Mouse (Mus musculus) heart, embryonic 14.5 days (tissue): ENCODE measurements around the gene Dmp1. TPM values are rescaled to one million over a fixed set of nuclear protein-coding genes. Genes with fewer than 3 reads are reported as not detected.

Source experiments
- ATAC-seq: fragments of 200-750 bp; cut with Nextera tagmentation; 2 replicates; pipeline ENCODE4 v1.8.0; 2017; ENCODE audit warnings: low read depth, moderate TSS enrichment; ENCODE audit not compliant: insufficient number of reproducible peaks, insufficient read depth, low FRiP score
- H3K27ac ChIP-seq, 2 experiments: fragments of 200-500 bp in 1 of 2; fragments of 300-500 bp in 1 of 2; sonication (generic) in 1 of 2; replicated peaks in 1 of 2; 2 replicates each; pipeline ENCODE4 v1.5.1; 2012 to 2014; ENCODE audit warnings: low read depth in 2 of 2, low read length in 2 of 2, control low read depth in 1 of 2, mild to moderate bottlenecking in 1 of 2, mixed read lengths in 1 of 2; ENCODE audit not compliant: control insufficient read depth in 1 of 2, insufficient read depth in 1 of 2
- H3K27me3 ChIP-seq: fragments of 300-500 bp; sonication (generic); 2 replicates; pipeline ENCODE4 v1.6.1; 2014; ENCODE audit warnings: mild to moderate bottlenecking, low read length, control low read depth; ENCODE audit not compliant: control insufficient read depth, insufficient read depth
- H3K36me3 ChIP-seq: fragments of 300-500 bp; sonication (generic); 2 replicates; pipeline ENCODE4 v1.6.1; 2014; ENCODE audit warnings: mild to moderate bottlenecking, control low read depth, low read length, mixed read lengths; ENCODE audit not compliant: control insufficient read depth, insufficient read depth
- H3K4me1 ChIP-seq, 2 experiments: fragments of 200-500 bp in 1 of 2; fragments of 300-500 bp in 1 of 2; sonication (generic) in 1 of 2; 2 replicates each; pipeline ENCODE4 v1.6.1; 2012 to 2014; ENCODE audit warnings: low read length in 2 of 2, control low read depth in 1 of 2, mixed read lengths in 1 of 2; ENCODE audit not compliant: control insufficient read depth in 2 of 2, insufficient read depth in 2 of 2
- H3K4me2 ChIP-seq: fragments of 300-500 bp; sonication (generic); 2 replicates; pipeline ENCODE4 v1.6.1; 2014; ENCODE audit warnings: mild to moderate bottlenecking, low read length
- H3K4me3 ChIP-seq, 2 experiments: fragments of 200-500 bp in 1 of 2; fragments of 300-500 bp in 1 of 2; sonication (generic) in 1 of 2; 2 replicates each; pipeline ENCODE4 v1.5.1; 2012 to 2014; ENCODE audit warnings: low read length in 2 of 2, mild to moderate bottlenecking in 2 of 2, control low read depth in 1 of 2, low read depth in 1 of 2, moderate library complexity in 1 of 2; ENCODE audit not compliant: control insufficient read depth in 1 of 2, insufficient read depth in 1 of 2
- H3K9ac ChIP-seq: fragments of 300-500 bp; sonication (generic); 2 replicates; pipeline ENCODE4 v1.6.1; 2014; ENCODE audit warnings: mild to moderate bottlenecking, low read length
- H3K9me3 ChIP-seq: fragments of 300-500 bp; sonication (generic); 2 replicates; pipeline ENCODE4 v1.6.1; 2016; ENCODE audit warnings: low read length, control low read depth; ENCODE audit not compliant: control insufficient read depth
- WGBS: fragments of 180-500 bp; shearing (Covaris S2); extraction: QIAGEN DNeasy Blood & Tissue Kit; methylation state at CpG from one replicate; pipeline ENCODE4 v1.1.7; 2014; 5-methylcytosine and 5-hydroxymethylcytosine counted together
- polyA plus RNA-seq: library from polyadenylated mRNA; unstranded; fragments of >200 nt; fragmentation: Nextera tagmentation; extraction: Ambion mirVana; gene quantifications from 2 replicates; pipeline ENCODE4 v1.2.1, GENCODE M21; 2014

Dmp1 gene
- polyA plus RNA-seq, result 0.09 TPM in 1 of 2 replicates, not detected in the other

- no peak within 1 kb of the TSS for H3K9ac ChIP-seq
- no peaks in the 10 kb centered on the region for H3K36me3 ChIP-seq
- no peak within 1 kb of the TSS for H3K4me3 ChIP-seq
- H3K27ac ChIP-seq, result no peak within 1 kb of the TSS
- no peaks in the 10 kb centered on the region for H3K4me1 ChIP-seq
- 67% methylated on average over 5 of the region's 5 CpGs for WGBS
- ATAC-seq, result no peak
- H3K27me3 ChIP-seq, result no peaks in the 10 kb centered on the region
- no peaks in the 10 kb centered on the region for H3K9me3 ChIP-seq
- no peak within 1 kb of the TSS for H3K4me2 ChIP-seq
Observed at GRCm38 (mm10) chr5:104202351-104202750, at the start of gene Dmp1. TSS of gene Dmp1 (plus strand) at chr5:104202613.

GRCm38 (mm10) chr5:104157701-104158100, 44.7 kb upstream of the Dmp1 start:
- Histone ChIP-seq H3K27me3 (no peaks in the 10 kb centered on the region), H3K9ac (no peak overlapping the region), H3K4me2 (no peak overlapping the region), H3K27ac (no peak overlapping the region), H3K36me3 (no peaks in the 10 kb centered on the region), H3K4me1 (no peaks in the 10 kb centered on the region), H3K9me3 (no peaks in the 10 kb centered on the region), H3K4me3 (no peak overlapping the region)
- ATAC-seq, result no peak
- 73% methylated on average over 7 of the region's 7 CpGs for WGBS

GRCm38 (mm10) chr5:104158332-104159052, 43.9 kb upstream of the Dmp1 start:
- H3K4me1 ChIP-seq, result no peaks in the 10 kb centered on the region
- H3K9me3 ChIP-seq, result no peaks in the 10 kb centered on the region
- no peak overlapping the region for H3K9ac ChIP-seq
- H3K27ac ChIP-seq, result no peak overlapping the region
- no peak overlapping the region for H3K4me2 ChIP-seq
- no peak overlapping the region for H3K4me3 ChIP-seq
- no peaks in the 10 kb centered on the region for H3K36me3 ChIP-seq
- no peak for ATAC-seq
- 73% methylated on average over 7 of the region's 7 CpGs for WGBS
- H3K27me3 ChIP-seq, result no peaks in the 10 kb centered on the region

GRCm38 (mm10) chr5:104160581-104160980, 41.8 kb upstream of the Dmp1 start:
- H3K9me3 ChIP-seq, result no peaks in the 10 kb centered on the region
- no peaks in the 10 kb centered on the region for H3K27me3 ChIP-seq
- H3K27ac ChIP-seq, result no peak overlapping the region
- H3K36me3 ChIP-seq, result no peaks in the 10 kb centered on the region
- no peak overlapping the region for H3K9ac ChIP-seq
- ATAC-seq, result no peak
- H3K4me3 ChIP-seq, result no peak overlapping the region
- no peak overlapping the region for H3K4me2 ChIP-seq
- 86% methylated on average over 3 of the region's 3 CpGs for WGBS
- no peaks in the 10 kb centered on the region for H3K4me1 ChIP-seq

GRCm38 (mm10) chr5:104161390-104161789, 41.0 kb upstream of the Dmp1 start:
- H3K9ac ChIP-seq, result no peak overlapping the region
- no peak overlapping the region for H3K4me3 ChIP-seq
- H3K4me2 ChIP-seq, result no peak overlapping the region
- H3K36me3 ChIP-seq, result no peaks in the 10 kb centered on the region
- ATAC-seq, result no peak
- no peaks in the 10 kb centered on the region for H3K9me3 ChIP-seq
- WGBS, result 51% methylated on average over 1 of the region's 1 CpGs
- no peak overlapping the region for H3K27ac ChIP-seq
- no peaks in the 10 kb centered on the region for H3K27me3 ChIP-seq
- no peaks in the 10 kb centered on the region for H3K4me1 ChIP-seq

- Histone ChIP-seq H3K27ac (no peak overlapping the region), H3K4me3 (no peak overlapping the region), H3K36me3 (no peaks in the 10 kb centered on the region), H3K4me2 (no peak overlapping the region), H3K27me3 (no peaks in the 10 kb centered on the region), H3K9ac (no peak overlapping the region), H3K9me3 (no peaks in the 10 kb centered on the region), H3K4me1 (no peaks in the 10 kb centered on the region)
- 72% methylated on average over 4 of the region's 4 CpGs for WGBS
- no peak for ATAC-seq
Observed at GRCm38 (mm10) chr5:104163536-104163935, 38.9 kb upstream of the Dmp1 start.

- H3K4me1 ChIP-seq, result no peaks in the 10 kb centered on the region
- no peaks in the 10 kb centered on the region for H3K36me3 ChIP-seq
- ATAC-seq, result no peak
- no peak within 1 kb of the TSS for H3K27ac ChIP-seq
- no peaks in the 10 kb centered on the region for H3K9me3 ChIP-seq
- no peak within 1 kb of the TSS for H3K4me2 ChIP-seq
- H3K9ac ChIP-seq, result no peak within 1 kb of the TSS
- H3K27me3 ChIP-seq, result no peaks in the 10 kb centered on the region
- WGBS, result 75% methylated on average over 7 of the region's 7 CpGs
- no peak within 1 kb of the TSS for H3K4me3 ChIP-seq
Observed at GRCm38 (mm10) chr5:104170412-104170811, 32.0 kb upstream of the Dmp1 start, which contains the start of gene Dspp. TSS of gene Dspp (plus strand) at chr5:104170712.

GRCm38 (mm10) chr5:104173094-104173493, 29.3 kb upstream of the Dmp1 start:
- H3K9me3 ChIP-seq, result peaks cover 8% of the 10 kb centered on the region; the same call in 1 of the 2 replicates
- WGBS, result 83% methylated on average over 6 of the region's 6 CpGs
- ATAC-seq, result no peak
- H3K27me3 ChIP-seq, result no peaks in the 10 kb centered on the region
- no peak overlapping the region for H3K4me2 ChIP-seq
- H3K27ac ChIP-seq, result no peak overlapping the region
- H3K36me3 ChIP-seq, result no peaks in the 10 kb centered on the region
- H3K4me1 ChIP-seq, result no peaks in the 10 kb centered on the region
- H3K4me3 ChIP-seq, result no peak overlapping the region
- H3K9ac ChIP-seq, result no peak overlapping the region
